ENCODE assay signal across 19 mouse cellular contexts in the genomic region with DNA sequence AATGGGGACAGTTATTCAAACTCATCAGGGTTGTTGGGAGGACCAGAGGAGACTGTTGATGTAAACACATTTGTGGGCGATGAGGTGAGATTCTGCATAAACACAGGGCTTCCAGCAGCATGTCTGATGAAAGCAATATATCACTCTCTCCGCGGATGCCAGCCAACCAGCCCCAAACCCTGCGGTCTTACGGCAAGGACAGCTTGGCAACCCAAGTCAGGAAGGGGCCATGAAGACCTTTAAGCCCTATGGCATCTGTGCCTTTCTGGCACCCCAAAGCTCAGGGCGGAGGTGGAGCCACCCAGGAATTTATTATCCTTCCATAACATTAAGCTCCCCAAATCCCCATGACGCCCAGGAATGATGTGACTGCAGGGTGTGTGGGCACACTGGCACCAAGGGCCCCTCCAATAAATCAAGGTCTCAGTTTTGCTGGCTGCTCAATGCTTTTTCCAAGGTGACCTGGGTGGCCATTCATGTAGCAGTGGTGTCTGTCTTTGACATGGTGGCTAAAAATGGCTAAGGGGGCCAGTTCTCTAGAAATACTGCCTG. TPM values are rescaled to one million over a fixed set of nuclear protein-coding genes. Genes with fewer than 3 reads are reported as not detected.
"Had no signal": no experiment of that assay in that cellular context is flagged by ENCODE, and none has a peak within 500 bp of the region (broad histone marks: within the 10 kb centered on the region; RNA-seq: fewer than 3 reads in every experiment).

No protein-coding gene starts in this region.

- DNase-seq: kidney, postnatal 14 days; left cerebral cortex, postnatal 4 days; lung, embryonic 14.5 days; lung, postnatal 10 days; lung, postnatal 4 days; midbrain, embryonic 14.5 days; retina, postnatal 1 day; right cerebral cortex, postnatal 4 days; spleen, adult 18-20 months; thymus, adult 18-20 months; thymus, postnatal 14 days had no signal

- H3K4me3 ChIP-seq: kidney, embryonic 15.5 days; limb, embryonic 13.5 days; midbrain, embryonic 10.5 days; myocyte; neural tube, embryonic 12.5 days had no signal

- H3K27ac ChIP-seq: kidney, embryonic 15.5 days; limb, embryonic 13.5 days; liver, embryonic 14.5 days; neural tube, embryonic 12.5 days had no signal

RNA-seq across cellular contexts. Expression of gene Mfap2, which starts 51.0 kb away (rescaled TPM):
- total RNA-seq: megakaryocyte, adult 5-6 weeks; neutrophil, adult 5-6 weeks had no signal
